Mouse (Mus musculus) heart, embryonic 11.5 days (tissue): ENCODE results near the gene Socs5. TPM values are rescaled to one million over a fixed set of nuclear protein-coding genes. Genes with fewer than 3 reads are reported as not detected.
A peak's percentile ranks its signal among the peaks of the same experiment; 100 is the strongest.

Source experiments
- ATAC-seq: fragments of 200-750 bp; cut with Nextera tagmentation; replicated peaks from 2 replicates; pipeline ENCODE4 v1.8.0; 2017; ENCODE audit warnings: moderate library complexity; ENCODE audit not compliant: insufficient number of reproducible peaks, low FRiP score, low TSS enrichment
- H3K27ac ChIP-seq: fragments of 300-500 bp; sonication (generic); 2 replicates; pipeline ENCODE4 v1.5.1; 2014; ENCODE audit warnings: mild to moderate bottlenecking, low read depth, low read length
- H3K27me3 ChIP-seq: fragments of 300-500 bp; sonication (generic); 2 replicates; pipeline ENCODE4 v1.6.1; 2014; ENCODE audit warnings: mild to moderate bottlenecking, low read length, mixed read lengths; ENCODE audit not compliant: control insufficient read depth, insufficient read depth
- H3K36me3 ChIP-seq: fragments of 300-500 bp; sonication (generic); 2 replicates; pipeline ENCODE4 v1.6.1; 2014; ENCODE audit warnings: mild to moderate bottlenecking, low read length, moderate library complexity, mixed read lengths; ENCODE audit not compliant: control insufficient read depth, insufficient read depth
- H3K4me1 ChIP-seq: fragments of 300-500 bp; sonication (generic); 2 replicates; pipeline ENCODE4 v1.6.1; 2014; ENCODE audit warnings: low read length; ENCODE audit not compliant: control insufficient read depth, insufficient read depth
- H3K4me2 ChIP-seq: fragments of 300-500 bp; sonication (generic); 2 replicates; pipeline ENCODE4 v1.6.1; 2014; ENCODE audit warnings: mild to moderate bottlenecking, moderate library complexity
- H3K4me3 ChIP-seq: fragments of 300-500 bp; sonication (generic); 2 replicates; pipeline ENCODE4 v1.5.1; 2014; ENCODE audit warnings: low read depth, low read length
- H3K9ac ChIP-seq: fragments of 300-500 bp; sonication (generic); 2 replicates; pipeline ENCODE4 v1.6.1; 2014; ENCODE audit warnings: mild to moderate bottlenecking, low read depth, low read length, moderate library complexity
- H3K9me3 ChIP-seq: fragments of 300-500 bp; sonication (generic); replicated peaks from 2 replicates; pipeline ENCODE4 v1.6.1; 2016; ENCODE audit warnings: low read length; ENCODE audit not compliant: control insufficient read depth
- WGBS: fragments of 180-500 bp; shearing (Covaris S2); extraction: QIAGEN DNeasy Blood & Tissue Kit; methylation state at CpG from one replicate; pipeline ENCODE4 v1.1.7; 2014; ENCODE audit not compliant: insufficient replicate concordance; 5-methylcytosine and 5-hydroxymethylcytosine counted together
- polyA plus RNA-seq: library from polyadenylated mRNA; unstranded; fragments of >200 nt; fragmentation: Nextera tagmentation; extraction: Ambion mirVana; gene quantifications from 2 replicates; pipeline ENCODE4 v1.2.1, GENCODE M21; 2014

Gene Socs5
- polyA plus RNA-seq, 1 experiment from 2014 or later = 11.9 TPM

GRCm38 (mm10) chr17:87102636-87103035 is 4.8 kb upstream of the Socs5 start:
- H3K4me2 ChIP-seq = no peak overlapping the region
- 47% methylated on average over 8 of the region's 8 CpGs for WGBS
- no peaks in the 10 kb centered on the region for H3K9me3 ChIP-seq
- ATAC-seq = no peak
- H3K36me3 ChIP-seq = no peaks in the 10 kb centered on the region
- no peak overlapping the region for H3K27ac ChIP-seq
- no peak overlapping the region for H3K9ac ChIP-seq
- H3K4me3 ChIP-seq = no peak overlapping the region
- 0 out of 2 replicates have a peak, but pooled peaks cover 5% of the 10 kb centered on the region for H3K4me1 ChIP-seq
- H3K27me3 ChIP-seq = no peaks in the 10 kb centered on the region

- Histone ChIP-seq H3K4me2 (no peak overlapping the region), H3K27ac (no peak overlapping the region), H3K9me3 (no peaks in the 10 kb centered on the region), H3K4me3 (no peak overlapping the region), H3K27me3 (no peaks in the 10 kb centered on the region), H3K36me3 (no peaks in the 10 kb centered on the region), H3K4me1 (0 out of 2 replicates have a peak, but pooled peaks cover 5% of the 10 kb centered on the region), H3K9ac (no peak overlapping the region)
- no peak for ATAC-seq
- WGBS = 74% methylated on average over 5 of the region's 5 CpGs
Observed at GRCm38 (mm10) chr17:87103060-87103459, 4.4 kb upstream of the Socs5 start.

- H3K27me3 ChIP-seq = no peaks in the 10 kb centered on the region
- H3K4me3 ChIP-seq = no peak overlapping the region
- H3K27ac ChIP-seq = no peak overlapping the region
Observed at GRCm38 (mm10) chr17:87104276-87104675, 3.2 kb upstream of the Socs5 start.

GRCm38 (mm10) chr17:87105941-87106340 is 1.5 kb upstream of the Socs5 start:
- Histone ChIP-seq H3K4me1 (0 out of 2 replicates have a peak, but pooled peaks cover 5% of the 10 kb centered on the region), H3K9ac (no peak overlapping the region), H3K4me3 (peak overlapping the region; percentile 86; the same call in 1 of the 2 replicates), H3K4me2 (peak overlapping the region; percentile 88), H3K9me3 (no peaks in the 10 kb centered on the region), H3K27me3 (no peaks in the 10 kb centered on the region), H3K36me3 (no peaks in the 10 kb centered on the region), H3K27ac (no peak overlapping the region)
- WGBS = 72% methylated on average over 7 of the region's 7 CpGs
- no peak for ATAC-seq

More at GRCm38 (mm10) chr17:87104276-87104675, 3.2 kb upstream of the Socs5 start:
- ATAC-seq = no peak
- Histone ChIP-seq H3K4me1 (0 out of 2 replicates have a peak, but pooled peaks cover 5% of the 10 kb centered on the region), H3K9ac (no peak overlapping the region), H3K36me3 (no peaks in the 10 kb centered on the region), H3K4me2 (no peak overlapping the region), H3K9me3 (no peaks in the 10 kb centered on the region)
- WGBS = 76% methylated on average over 4 of the region's 4 CpGs

- H3K4me2 ChIP-seq = peak overlapping the region; percentile 88
- H3K4me3 ChIP-seq = peak overlapping the region; percentile 86
- WGBS = under 1% methylated on average over 49 of the region's 51 CpGs
- peak overlapping the region; percentile 81 for H3K9ac ChIP-seq
- no peaks in the 10 kb centered on the region for H3K36me3 ChIP-seq
- 0 out of 2 replicates have a peak, but pooled peaks cover 5% of the 10 kb centered on the region for H3K4me1 ChIP-seq
- peak overlapping the region; percentile 88 for H3K27ac ChIP-seq
- ATAC-seq = peak; percentile 99
- H3K9me3 ChIP-seq = no peaks in the 10 kb centered on the region
- H3K27me3 ChIP-seq = no peaks in the 10 kb centered on the region
Observed at GRCm38 (mm10) chr17:87106691-87107523, 572 bp upstream of the Socs5 start.

GRCm38 (mm10) chr17:87108507-87109292 is 1.2 kb downstream of the Socs5 start:
- Histone ChIP-seq H3K4me1 (0 out of 2 replicates have a peak, but pooled peaks cover 9% of the 10 kb centered on the region), H3K9me3 (no peaks in the 10 kb centered on the region), H3K9ac (no peak overlapping the region), H3K36me3 (no peaks in the 10 kb centered on the region), H3K27me3 (no peaks in the 10 kb centered on the region), H3K4me2 (peak overlapping the region; percentile 88), H3K27ac (no peak overlapping the region), H3K4me3 (peak overlapping the region; percentile 86)
- 43% methylated on average over 13 of the region's 13 CpGs for WGBS
- no peak for ATAC-seq

- Histone ChIP-seq H3K4me3 (no peak overlapping the region), H3K9ac (no peak overlapping the region), H3K27ac (no peak overlapping the region), H3K4me2 (0 out of 2 replicates have a peak overlapping the region, but pooled peaks have one; percentile 9), H3K36me3 (no peaks in the 10 kb centered on the region), H3K27me3 (no peaks in the 10 kb centered on the region), H3K9me3 (no peaks in the 10 kb centered on the region), H3K4me1 (0 out of 2 replicates have a peak, but pooled peaks cover 9% of the 10 kb centered on the region)
- ATAC-seq = no peak
- 64% methylated on average over 7 of the region's 7 CpGs for WGBS
Observed at GRCm38 (mm10) chr17:87109504-87109903, 2.0 kb downstream of the Socs5 start.

- H3K4me2 ChIP-seq = no peak overlapping the region
- no peaks in the 10 kb centered on the region for H3K27me3 ChIP-seq
- H3K9ac ChIP-seq = no peak overlapping the region
- 0 out of 2 replicates have a peak, but pooled peaks cover 4% of the 10 kb centered on the region for H3K4me1 ChIP-seq
- H3K9me3 ChIP-seq = no peaks in the 10 kb centered on the region
- no peak overlapping the region for H3K27ac ChIP-seq
- no peak for ATAC-seq
- no peak overlapping the region for H3K4me3 ChIP-seq
- 62% methylated on average over 5 of the region's 5 CpGs for WGBS
- no peaks in the 10 kb centered on the region for H3K36me3 ChIP-seq
Observed at GRCm38 (mm10) chr17:87112852-87113592, 5.5 kb downstream of the Socs5 start.
